Mouse (Mus musculus) megakaryocyte, embryonic 14.5 days (primary cell): ENCODE results near the gene Slc35f5.

ENCODE experiments used
- FLI1 ChIP-seq: IDR thresholded peaks from 2 replicates; pipeline ENCODE4 v1.6.1; 2012; ENCODE audit warnings: low read length, inconsistent platforms, mixed read lengths
- GATA1 ChIP-seq: IDR thresholded peaks from 3 replicates; pipeline ENCODE4 v1.6.1; 2012; ENCODE audit warnings: mixed read lengths, low read length, inconsistent platforms, borderline replicate concordance

- no peak for TF ChIP-seq GATA1
- TF ChIP-seq FLI1: no peak
These were observed 8.8 kb upstream of the Slc35f5 start for GRCm38 (mm10) chr1:125551564-125551963.
